Mouse (Mus musculus): ENCODE measurements around the gene Cops7b. TPM values are rescaled to one million over a fixed set of nuclear protein-coding genes. Genes with fewer than 3 reads are reported as not detected.

Gene Cops7b
- total RNA-seq, 4 experiments from 2014 or later, result 13.1 to 16.3 (median 14.6) TPM

Small RNA genes within 50 kb of the gene (microRNA-seq; reads per million reads assigned to microRNA genes)
- 0 reads per million in 2 experiments for gene Gm22955

Other genes starting within 250 kb of the Cops7b start
- 100 to 1,000 TPM; 181 to 250 (median 204) TPM for gene Ncl, start 223.5 kb upstream of the Cops7b start, total RNA-seq (2022)
- gene Nmur1, start 156.7 kb upstream of the Cops7b start, total RNA-seq (2022), result not detected
- not detected for gene Tex44, start 156.6 kb upstream of the Cops7b start, total RNA-seq (2022)
- gene Ptma, start 56.2 kb upstream of the Cops7b start, total RNA-seq (2022), result 100 to 1,000 TPM; 448 to 514 (median 510) TPM
- gene Pde6d, start 275 bp upstream of the Cops7b start, total RNA-seq (2022), result 10 to 100 TPM; 36.8 to 47.2 (median 42.3) TPM
- not detected for gene Nppc, start 87.7 kb downstream of the Cops7b start, total RNA-seq (2022)
- gene Dis3l2, start 120.9 kb downstream of the Cops7b start, total RNA-seq (2022), result 10 to 100 TPM; 15.3 to 25.2 (median 19.6) TPM